Mouse (Mus musculus) heart, embryonic 15.5 days (tissue): ENCODE data around the gene Defb38. TPM values are rescaled to one million over a fixed set of nuclear protein-coding genes. Genes with fewer than 3 reads are reported as not detected.

Experiments used
- ATAC-seq: fragments of 200-750 bp; cut with Nextera tagmentation; replicated peaks from 2 replicates; pipeline ENCODE4 v1.8.0; 2017; ENCODE audit warnings: low read depth, moderate TSS enrichment; ENCODE audit not compliant: insufficient number of reproducible peaks, insufficient read depth, low FRiP score
- H3K27ac ChIP-seq: fragments of 300-500 bp; sonication (generic); 2 replicates; pipeline ENCODE4 v1.5.1; 2015; ENCODE audit warnings: mild to moderate bottlenecking, inconsistent platforms
- H3K27me3 ChIP-seq: fragments of 300-500 bp; sonication (generic); 2 replicates; pipeline ENCODE4 v1.6.1; 2015; ENCODE audit warnings: inconsistent platforms
- H3K36me3 ChIP-seq: fragments of 300-500 bp; sonication (generic); 2 replicates; pipeline ENCODE4 v1.6.1; 2015; ENCODE audit warnings: mild to moderate bottlenecking, inconsistent platforms
- H3K4me1 ChIP-seq: fragments of 300-500 bp; sonication (generic); replicated peaks from 2 replicates; pipeline ENCODE4 v1.6.1; 2015; ENCODE audit warnings: inconsistent platforms
- H3K4me2 ChIP-seq: fragments of 300-500 bp; sonication (generic); 2 replicates; pipeline ENCODE4 v1.6.1; 2015; ENCODE audit warnings: inconsistent platforms, mild to moderate bottlenecking, moderate library complexity
- H3K4me3 ChIP-seq: fragments of 300-500 bp; sonication (generic); 2 replicates; pipeline ENCODE4 v1.5.1; 2015; ENCODE audit warnings: mild to moderate bottlenecking, inconsistent platforms
- H3K9ac ChIP-seq: fragments of 300-500 bp; sonication (generic); 2 replicates; pipeline ENCODE4 v1.6.1; 2015; ENCODE audit warnings: mild to moderate bottlenecking, inconsistent platforms
- H3K9me3 ChIP-seq: fragments of 300-500 bp; sonication (generic); replicated peaks from 2 replicates; pipeline ENCODE4 v1.6.1; 2016; ENCODE audit warnings: inconsistent platforms
- WGBS: fragments of 180-500 bp; shearing (Covaris S2); methylation state at CpG from one replicate; pipeline ENCODE4 v1.1.7; 2015; ENCODE audit warnings: mixed read lengths; 5-methylcytosine and 5-hydroxymethylcytosine counted together
- polyA plus RNA-seq: library from polyadenylated mRNA; unstranded; fragments of >200 nt; fragmentation: Nextera tagmentation; extraction: Ambion mirVana; gene quantifications from 2 replicates; pipeline ENCODE4 v1.2.1, GENCODE M21; 2015

Defb38 gene
- polyA plus RNA-seq: not detected in 2 replicates

GRCm38 (mm10) chr8:19026466-19026865 lies at the start of gene Defb38:
Gene Defb38, minus strand, starts transcription at chr8:19026566.
- Histone ChIP-seq H3K4me1 (no peaks in the 10 kb centered on the region), H3K4me3 (no peak within 1 kb of the TSS), H3K27ac (no peak within 1 kb of the TSS), H3K9ac (no peak within 1 kb of the TSS), H3K9me3 (no peaks in the 10 kb centered on the region), H3K27me3 (no peaks in the 10 kb centered on the region), H3K4me2 (no peak within 1 kb of the TSS), H3K36me3 (no peaks in the 10 kb centered on the region)
- WGBS: 73% methylated on average over 1 of the region's 1 CpGs
- ATAC-seq: no peak

- H3K36me3 ChIP-seq: no peaks in the 10 kb centered on the region
- H3K4me1 ChIP-seq: no peaks in the 10 kb centered on the region
- no peak overlapping the region for H3K4me3 ChIP-seq
- H3K9me3 ChIP-seq: no peaks in the 10 kb centered on the region
- no peak for ATAC-seq
- H3K27ac ChIP-seq: no peak overlapping the region
- WGBS: 67% methylated on average over 2 of the region's 2 CpGs
- H3K9ac ChIP-seq: no peak overlapping the region
- H3K27me3 ChIP-seq: no peaks in the 10 kb centered on the region
- H3K4me2 ChIP-seq: no peak overlapping the region
Observed at GRCm38 (mm10) chr8:19066013-19066412, 39.6 kb upstream of the Defb38 start.

DNA sequence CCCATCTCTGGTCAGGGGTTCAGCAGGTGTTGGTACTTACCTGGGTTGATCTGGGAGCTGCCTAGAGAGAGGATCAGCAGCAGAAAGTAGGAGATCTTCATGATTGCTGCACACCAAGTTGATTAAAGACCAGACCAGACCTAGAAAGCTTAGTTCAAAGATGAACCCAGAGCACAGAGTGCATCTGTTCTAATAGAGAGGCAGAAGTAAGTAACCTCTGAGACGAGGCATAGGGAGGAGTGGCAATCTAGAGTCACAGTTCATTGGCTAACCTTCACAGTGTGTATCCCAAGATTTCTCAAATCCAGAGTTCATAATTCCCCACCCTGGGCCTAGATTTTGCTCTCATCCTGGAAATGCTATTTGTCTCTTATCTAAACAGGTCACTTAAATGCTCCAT lies 38.3 kb upstream of the Defb38 start, which contains the start of gene Defb39:
Defb39 (minus strand) TSS at position 101 of the 400 bp plus-strand sequence.
- no peak for ATAC-seq
- Histone ChIP-seq H3K9ac (no peak within 1 kb of the TSS), H3K4me3 (no peak within 1 kb of the TSS), H3K27ac (no peak within 1 kb of the TSS), H3K4me1 (no peaks in the 10 kb centered on the region), H3K4me2 (no peak within 1 kb of the TSS), H3K36me3 (no peaks in the 10 kb centered on the region), H3K27me3 (no peaks in the 10 kb centered on the region), H3K9me3 (no peaks in the 10 kb centered on the region)
- 68% methylated on average over 1 of the region's 1 CpGs for WGBS

- H3K27ac ChIP-seq: no peak overlapping the region
- H3K4me3 ChIP-seq: no peak overlapping the region
- H3K9me3 ChIP-seq: no peaks in the 10 kb centered on the region
- no peaks in the 10 kb centered on the region for H3K27me3 ChIP-seq
- H3K4me2 ChIP-seq: no peak overlapping the region
- no peak for ATAC-seq
- no peak overlapping the region for H3K9ac ChIP-seq
- H3K4me1 ChIP-seq: no peaks in the 10 kb centered on the region
- H3K36me3 ChIP-seq: no peaks in the 10 kb centered on the region
Observed at GRCm38 (mm10) chr8:19062891-19063290, 36.5 kb upstream of the Defb38 start.

DNA sequence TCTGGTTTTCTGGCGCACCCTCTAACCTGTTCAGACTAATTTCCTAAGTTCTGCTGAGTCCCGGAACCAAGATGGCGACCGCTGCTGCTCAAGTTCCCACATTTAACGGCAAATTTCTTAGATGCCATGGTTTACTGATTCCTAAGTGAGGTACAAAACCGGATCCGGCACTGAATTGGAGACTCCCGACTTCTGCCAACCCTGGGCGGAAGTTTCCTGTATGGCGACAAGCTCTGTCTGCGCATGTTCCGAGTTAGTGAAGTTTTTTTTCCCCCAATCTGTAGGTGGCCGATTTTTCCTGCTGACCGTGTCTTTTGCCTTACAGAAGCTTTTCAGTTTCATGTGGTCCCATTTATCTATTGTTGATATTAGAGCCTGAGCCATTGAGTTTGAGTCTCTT lies 18.9 kb upstream of the Defb38 start:
- H3K27me3 ChIP-seq: no peaks in the 10 kb centered on the region
- ATAC-seq: no peak
- no peaks in the 10 kb centered on the region for H3K4me1 ChIP-seq
- no peak overlapping the region for H3K27ac ChIP-seq
- H3K4me3 ChIP-seq: no peak overlapping the region
- no peak overlapping the region for H3K9ac ChIP-seq
- 84% methylated on average over 14 of the region's 14 CpGs for WGBS
- H3K4me2 ChIP-seq: no peak overlapping the region
- H3K36me3 ChIP-seq: no peaks in the 10 kb centered on the region
- H3K9me3 ChIP-seq: no peaks in the 10 kb centered on the region

Other genes with a start within 250 kb of the Defb38 start
- gene Defb40, start 48.3 kb downstream of the Defb38 start, polyA plus RNA-seq: not detected in 2 replicates
- gene Defb37, start 35.5 kb downstream of the Defb38 start, polyA plus RNA-seq: not detected in 2 replicates
- not detected in 2 replicates for gene Defb39, start 38.2 kb upstream of the Defb38 start, polyA plus RNA-seq
- not detected in 2 replicates for gene Defb12, start 88.3 kb upstream of the Defb38 start, polyA plus RNA-seq
- gene Defb34, start 97.2 kb upstream of the Defb38 start, polyA plus RNA-seq: not detected in 2 replicates
- not detected in 2 replicates for gene Gm45826, start 114.2 kb upstream of the Defb38 start, polyA plus RNA-seq
- gene Defb14, start 167.8 kb upstream of the Defb38 start, polyA plus RNA-seq: not detected in 2 replicates
- gene Defb4, start 172.1 kb upstream of the Defb38 start, polyA plus RNA-seq: not detected in 2 replicates
- gene Defb6, start 198.9 kb upstream of the Defb38 start, polyA plus RNA-seq: not detected in 2 replicates
- not detected in 2 replicates for gene Defb46, start 213.3 kb upstream of the Defb38 start, polyA plus RNA-seq
- gene Defb5, start 221.0 kb upstream of the Defb38 start, polyA plus RNA-seq: not detected in 2 replicates